21 mouse cellular contexts compared by ENCODE assay signal in genomic region chr3:109308468-109308867, GRCm38 (mm10). TPM values are rescaled to one million over a fixed set of nuclear protein-coding genes. Genes with fewer than 3 reads are reported as not detected.
DNase-seq lines count a peak whose midpoint lies in the region; ATAC-seq and TF ChIP-seq lines count a peak whose summit lies in the region.
"Had no signal": no experiment of that assay in that cellular context is flagged by ENCODE, and none has a peak within 500 bp of the region (broad histone marks: within the 10 kb centered on the region; RNA-seq: fewer than 3 reads in every experiment).

No protein-coding gene starts in this region.

- no peak overlapping the region for H3K4me3 ChIP-seq in heart, adult 2 months
- peak overlapping the region; percentile 14 for H3K4me3 ChIP-seq in megakaryocyte, embryonic 14.5 days (replicated peaks)
- no peak overlapping the region for H3K4me3 ChIP-seq in kidney, adult 2 months (ENCODE audit: insufficient read depth, low read depth, low read length)
- H3K4me3 ChIP-seq: embryonic facial prominence, embryonic 12.5 days; forebrain, embryonic 12.5 days; hindbrain, embryonic 15.5 days had no signal

- peaks cover 9% of the 10 kb centered on the region for H3K4me1 ChIP-seq in heart, adult 2 months (ENCODE audit: control insufficient read depth, insufficient read depth, low read length)
- H3K4me1 ChIP-seq in megakaryocyte, embryonic 14.5 days: peaks cover 72% of the 10 kb centered on the region
- no peaks in the 10 kb centered on the region for H3K4me1 ChIP-seq in kidney, adult 2 months (ENCODE audit: control insufficient read depth, insufficient read depth, low read length)
- H3K4me1 ChIP-seq: forebrain, embryonic 12.5 days; hindbrain, embryonic 15.5 days had no signal

- no peaks in the 10 kb centered on the region for H3K27me3 ChIP-seq in heart, adult 2 months (ENCODE audit: control insufficient read depth, insufficient read depth, low read length)
- H3K27me3 ChIP-seq in megakaryocyte, embryonic 14.5 days (replicated peaks): no peaks in the 10 kb centered on the region
- H3K27me3 ChIP-seq in kidney, adult 2 months (replicated peaks; ENCODE audit: control insufficient read depth, insufficient read depth, low read length): no peaks in the 10 kb centered on the region
- H3K27me3 ChIP-seq: embryonic facial prominence, embryonic 12.5 days; forebrain, embryonic 12.5 days; hindbrain, embryonic 15.5 days; Patski had no signal

- ATAC-seq in megakaryocyte, adult 5-6 weeks (ENCODE audit: poor library complexity, severe bottlenecking): no peak
- ATAC-seq in common myeloid progenitor, adult 5-6 weeks (replicated peaks; ENCODE audit: low read depth, poor library complexity, severe bottlenecking): peak; percentile 37; the same call in 1 of the 2 replicates
- ATAC-seq: activated CD4-positive, CD25-positive, alpha-beta regulatory T cell, adult 4 months; CD4-positive, CD25-positive, alpha-beta regulatory T cell, adult 4 months; forebrain, embryonic 16.5 days; intestine, embryonic 16.5 days; Patski had no signal

- TF ChIP-seq CTCF in heart, adult 2 months (IDR thresholded peaks at IDR 0.05): no peak
- no peak for TF ChIP-seq CTCF in kidney, adult 2 months (conservative IDR thresholded peaks at IDR 0.05; ENCODE audit: insufficient read depth, insufficient read length, low read depth, low read length)

- no peaks in the 10 kb centered on the region for H3K9me3 ChIP-seq in megakaryocyte, embryonic 14.5 days
- H3K9me3 ChIP-seq: embryonic facial prominence, embryonic 12.5 days; forebrain, embryonic 12.5 days; hindbrain, embryonic 15.5 days had no signal

- intact Hi-C loops in heart, adult 2 months (cut with DNase I): loop anchor here (2.0 kb wide), 1 partner anchor 22 kb away; no protein-coding TSS in a partner anchor
- intact Hi-C loops in heart, postnatal 14 days (cut with DNase I): no loop called here

- TF ChIP-seq EP300 in heart, adult 2 months (IDR thresholded peaks at IDR 0.05; ENCODE audit: insufficient read depth, low read depth, low read length): no peak

- peak overlapping the region; percentile 51 for H3K27ac ChIP-seq in heart, adult 2 months
- H3K27ac ChIP-seq in kidney, adult 2 months (ENCODE audit: insufficient read depth, low read depth, low read length): no peak overlapping the region
- H3K27ac ChIP-seq: embryonic facial prominence, embryonic 12.5 days; forebrain, embryonic 12.5 days; hindbrain, embryonic 15.5 days had no signal

- H3K79me2 ChIP-seq in heart, adult 2 months (replicated peaks; ENCODE audit: control insufficient read depth, insufficient read depth, low read length): no peaks in the 10 kb centered on the region

- H3K36me3 ChIP-seq in heart, adult 2 months (ENCODE audit: control insufficient read depth, insufficient read depth, low read length): no peaks in the 10 kb centered on the region
- no peaks in the 10 kb centered on the region for H3K36me3 ChIP-seq in megakaryocyte, embryonic 14.5 days (replicated peaks; ENCODE audit: low read length)
- no peaks in the 10 kb centered on the region for H3K36me3 ChIP-seq in kidney, adult 2 months (ENCODE audit: control insufficient read depth, insufficient read depth, low read length)
- H3K36me3 ChIP-seq: embryonic facial prominence, embryonic 12.5 days; forebrain, embryonic 12.5 days; G1E; hindbrain, embryonic 15.5 days had no signal

- no peak for DNase-seq in heart, adult 2 months
- no peak for DNase-seq in heart, postnatal 14 days
- DNase-seq in kidney, adult 2 months: no peak
- DNase-seq in spleen, adult 12 weeks (ENCODE audit: low spot score): no peak
- DNase-seq: adrenal gland, postnatal 25 days; cerebellum, adult 18-20 months; cerebellum, adult 9-11 months; cerebellum, postnatal 36 days; kidney, adult 8-10 months had no signal

- TF ChIP-seq POLR2A in heart, adult 2 months (IDR thresholded peaks at IDR 0.05; ENCODE audit: insufficient read depth, low read depth, low read length): no peak
- no peak for TF ChIP-seq POLR2A in kidney, adult 2 months (IDR thresholded peaks at IDR 0.05; ENCODE audit: low read depth, low read length)

- no peak overlapping the region for H3K9ac ChIP-seq in heart, adult 2 months (ENCODE audit: low read depth, low read length)
- H3K9ac ChIP-seq: embryonic facial prominence, embryonic 12.5 days; forebrain, embryonic 12.5 days; hindbrain, embryonic 15.5 days had no signal

- whole genome bisulfite sequencing in heart, adult 2 months: 39% methylated on average over 3 of the region's 3 CpGs
- 79% methylated on average over 3 of the region's 3 CpGs for WGBS in kidney, adult 2 months

RNA-seq across cellular contexts. Expression of gene Vav3, which starts 32.0 kb away (rescaled TPM):
- 1 to 10 TPM; 4.4 to 5.0 TPM for total RNA-seq in heart, adult 2 months (2021)
- polyA plus RNA-seq in heart, adult 2 months (2012; rRNA removed): 1.7 and 3.5 TPM in 2 replicates
- total RNA-seq in heart, postnatal 14 days (2021): 1 to 10 TPM; 9.2 to 9.4 TPM
- polyA plus RNA-seq in megakaryocyte, embryonic 14.5 days (2012; ENCODE audit: insufficient read depth, low replicate concordance): 6.5 and 13.9 TPM in 2 replicates
- total RNA-seq in megakaryocyte, adult 5-6 weeks (2015): 44.2 and 49.7 TPM in 2 replicates
- total RNA-seq in megakaryocyte, adult 5-6 weeks (2017): 60.9 and 67.8 TPM in 2 replicates
- total RNA-seq in common myeloid progenitor, adult 5-6 weeks (2017): 50.2 and 68.2 TPM in 2 replicates
- 5.4 and 6.8 TPM in 2 replicates for polyA plus RNA-seq in kidney, adult 2 months (2012; rRNA removed)
- polyA plus RNA-seq: G1E had no signal
